Mouse (Mus musculus): ENCODE measurements at regions not wholly inside any gene's neighbourhood (a gene's known extent, or its start where the extent isn't known, plus 50 kb on each side); places are given as distances from the start of the nearest gene placed in this dataset.

GRCm38 (mm10) chr8:41795625-41796024 is 378.8 kb upstream of the Frg1 start:
- no peak for TF ChIP-seq GABPA (IDR thresholded peaks at IDR 0.05; ENCODE audit: insufficient replicate concordance, low read depth, low read length)
- TF ChIP-seq POLR2A (IDR thresholded peaks at IDR 0.05; ENCODE audit: low read depth, low read length), result no peak
- TF ChIP-seq CTCF (conservative IDR thresholded peaks at IDR 0.05 in 1 of 2, IDR thresholded peaks at IDR 0.05 in 1 of 2; ENCODE audit: low read depth in 2 of 2, low read length in 2 of 2), result no peak
- no peak for TF ChIP-seq TCF12 (IDR thresholded peaks at IDR 0.05; ENCODE audit: low read depth, low read length)
- no peak for TF ChIP-seq TBP (conservative IDR thresholded peaks at IDR 0.05; ENCODE audit: low read depth, low read length)
- no peak for TF ChIP-seq RCOR1 (conservative IDR thresholded peaks at IDR 0.05; ENCODE audit: low read depth, low read length)
- TF ChIP-seq CHD2 (IDR thresholded peaks at IDR 0.05; ENCODE audit: low read length), result no peak
- TF ChIP-seq KAT2A (IDR thresholded peaks at IDR 0.05; ENCODE audit: insufficient replicate concordance, low read length), result no peak
- no peak for TF ChIP-seq MXI1 (IDR thresholded peaks at IDR 0.05; ENCODE audit: low read depth, low read length)

Measured in CH12.LX (cell line).